In genomic region chr5:44494133-44494532, GRCm38 (mm10) we compare ENCODE assay signal across 15 mouse cellular contexts.
A peak's percentile ranks its signal among the peaks of the same experiment; 100 is the strongest.
DNase-seq lines count a peak whose midpoint lies in the region; ATAC-seq lines count a peak whose summit lies in the region.
"Had no signal": no experiment of that assay in that cellular context is flagged by ENCODE, and none has a peak within 500 bp of the region (broad histone marks: within the 10 kb centered on the region; RNA-seq: fewer than 3 reads in every experiment).

No protein-coding gene starts in this region.

- no peak overlapping the region for H3K9ac ChIP-seq in kidney, embryonic 15.5 days
- H3K9ac ChIP-seq in heart, embryonic 15.5 days = no peak overlapping the region
- H3K9ac ChIP-seq in lung, embryonic 16.5 days (ENCODE audit: low read length) = no peak overlapping the region
- no peak overlapping the region for H3K9ac ChIP-seq in hindbrain, embryonic 13.5 days
- H3K9ac ChIP-seq: hindbrain, embryonic 12.5 days; neural tube, embryonic 13.5 days had no signal

- H3K27ac ChIP-seq in kidney, embryonic 15.5 days = no peak overlapping the region
- peak overlapping the region; percentile 53 for H3K27ac ChIP-seq in heart, embryonic 15.5 days
- peak overlapping the region; percentile 41; the same call in 1 of the 2 replicates for H3K27ac ChIP-seq in lung, embryonic 16.5 days (ENCODE audit: low read length)
- H3K27ac ChIP-seq in hindbrain, embryonic 13.5 days = no peak overlapping the region
- H3K27ac ChIP-seq: hindbrain, embryonic 12.5 days; neural tube, embryonic 13.5 days had no signal

- H3K4me1 ChIP-seq in kidney, embryonic 15.5 days = no peaks in the 10 kb centered on the region
- H3K4me1 ChIP-seq in heart, embryonic 15.5 days (replicated peaks) = no peaks in the 10 kb centered on the region
- no peaks in the 10 kb centered on the region for H3K4me1 ChIP-seq in lung, embryonic 16.5 days (replicated peaks; ENCODE audit: control insufficient read depth, insufficient read depth, low read length)
- 0 out of 2 replicates have a peak, but pooled peaks cover 5% of the 10 kb centered on the region for H3K4me1 ChIP-seq in hindbrain, embryonic 13.5 days (replicated peaks)

- ATAC-seq in kidney, embryonic 15.5 days (replicated peaks; ENCODE audit: low FRiP score) = no peak
- 0 out of 2 replicates have a peak, but pooled peaks have one; percentile 33 for ATAC-seq in heart, embryonic 15.5 days (replicated peaks; ENCODE audit: insufficient number of reproducible peaks, insufficient read depth, low FRiP score, low read depth)
- peak; percentile 57; the same call in 1 of the 2 replicates for ATAC-seq in lung, embryonic 16.5 days (ENCODE audit: low read depth)
- no peak for ATAC-seq in hindbrain, embryonic 13.5 days (ENCODE audit: low FRiP score)
- ATAC-seq in megakaryocyte, adult 5-6 weeks (ENCODE audit: poor library complexity, severe bottlenecking) = no peak
- ATAC-seq: forebrain, embryonic 14.5 days; intestine, embryonic 16.5 days; midbrain, embryonic 16.5 days had no signal

- peak; percentile 20 to 29 for DNase-seq in kidney, adult 8-10 months
- peak; percentile 40 for DNase-seq in heart, adult 8-10 months (ENCODE audit: low spot score)
- no peak for DNase-seq in cerebellum, adult 18-20 months
- DNase-seq: cerebellum, adult 11 months had no signal

- no peaks in the 10 kb centered on the region for H3K36me3 ChIP-seq in kidney, embryonic 15.5 days
- H3K36me3 ChIP-seq in heart, embryonic 15.5 days = no peaks in the 10 kb centered on the region
- no peaks in the 10 kb centered on the region for H3K36me3 ChIP-seq in lung, embryonic 16.5 days (ENCODE audit: control insufficient read depth, insufficient read depth, low read length)
- no peaks in the 10 kb centered on the region for H3K36me3 ChIP-seq in hindbrain, embryonic 13.5 days
- H3K36me3 ChIP-seq: G1E; hindbrain, embryonic 12.5 days; neural tube, embryonic 13.5 days had no signal

- no peak overlapping the region for H3K4me3 ChIP-seq in kidney, embryonic 15.5 days (replicated peaks)
- H3K4me3 ChIP-seq in heart, embryonic 15.5 days = no peak overlapping the region
- H3K4me3 ChIP-seq in lung, embryonic 16.5 days (ENCODE audit: low read length) = no peak overlapping the region
- no peak overlapping the region for H3K4me3 ChIP-seq in hindbrain, embryonic 13.5 days
- H3K4me3 ChIP-seq: hindbrain, embryonic 12.5 days; neural tube, embryonic 13.5 days had no signal

- no peaks in the 10 kb centered on the region for H3K9me3 ChIP-seq in kidney, embryonic 15.5 days (replicated peaks)
- H3K9me3 ChIP-seq in heart, embryonic 15.5 days (replicated peaks) = no peaks in the 10 kb centered on the region
- H3K9me3 ChIP-seq in lung, embryonic 16.5 days (ENCODE audit: control insufficient read depth, low read length) = no peaks in the 10 kb centered on the region
- no peaks in the 10 kb centered on the region for H3K9me3 ChIP-seq in hindbrain, embryonic 13.5 days
- H3K9me3 ChIP-seq: G1E; hindbrain, embryonic 12.5 days; neural tube, embryonic 13.5 days had no signal

- no peak overlapping the region for H3K4me2 ChIP-seq in kidney, embryonic 15.5 days
- H3K4me2 ChIP-seq in heart, embryonic 15.5 days = no peak overlapping the region; the same call in 1 of the 2 replicates
- no peak overlapping the region for H3K4me2 ChIP-seq in lung, embryonic 16.5 days (ENCODE audit: low read depth, low read length)
- no peak overlapping the region for H3K4me2 ChIP-seq in hindbrain, embryonic 13.5 days
- H3K4me2 ChIP-seq: hindbrain, embryonic 12.5 days; neural tube, embryonic 13.5 days had no signal

- WGBS in kidney, embryonic 15.5 days = 67% methylated on average over 9 of the region's 9 CpGs
- 42% methylated on average over 9 of the region's 9 CpGs for WGBS in heart, embryonic 15.5 days
- WGBS in lung, embryonic 16.5 days = 38% methylated on average over 9 of the region's 9 CpGs
- WGBS in hindbrain, embryonic 13.5 days = 80% methylated on average over 9 of the region's 9 CpGs

- no peaks in the 10 kb centered on the region for H3K27me3 ChIP-seq in kidney, embryonic 15.5 days
- no peaks in the 10 kb centered on the region for H3K27me3 ChIP-seq in heart, embryonic 15.5 days
- no peaks in the 10 kb centered on the region for H3K27me3 ChIP-seq in lung, embryonic 16.5 days (ENCODE audit: control insufficient read depth, insufficient read depth, low read depth, low read length)
- no peaks in the 10 kb centered on the region for H3K27me3 ChIP-seq in hindbrain, embryonic 13.5 days
- H3K27me3 ChIP-seq: hindbrain, embryonic 12.5 days; neural tube, embryonic 13.5 days had no signal

Comparison
In these comparisons a context has a peak if more than half of its experiments do, and no peak if none do; other contexts are left out.
1. DNase-seq: peak in kidney, adult 8-10 months (2 of 2) and heart, adult 8-10 months (single experiment); none in cerebellum, adult 18-20 months (0 of 2).
2. ATAC-seq: peak in heart, embryonic 15.5 days (single experiment) and lung, embryonic 16.5 days (single experiment); none in kidney, embryonic 15.5 days (single experiment), hindbrain, embryonic 13.5 days (single experiment) and megakaryocyte, adult 5-6 weeks (single experiment).
3. H3K27ac ChIP-seq: peak in heart, embryonic 15.5 days (single experiment) and lung, embryonic 16.5 days (single experiment); none in kidney, embryonic 15.5 days (single experiment) and hindbrain, embryonic 13.5 days (single experiment).